Mouse (Mus musculus) kidney, adult 2 months (tissue): ENCODE data around the gene Cfap61.

Source experiments
- CTCF ChIP-seq: fragments of 200-500 bp; conservative IDR thresholded peaks from 2 replicates; pipeline ENCODE4 v1.5.1; 2011; ENCODE audit warnings: low read depth, mild to moderate bottlenecking, control low read depth, low read length, moderate library complexity, mixed read lengths; ENCODE audit not compliant: insufficient read depth, insufficient read length
- POLR2A ChIP-seq: fragments of 200-500 bp; IDR thresholded peaks from one replicate; pipeline ENCODE4 v1.6.1; 2011; ENCODE audit warnings: low read depth, low read length, control low read depth

- TF ChIP-seq CTCF: no peak
- TF ChIP-seq POLR2A: no peak
Observed at GRCm38 (mm10) chr2:146221076-146221928, 286.7 kb downstream of the Cfap61 start, which contains the start of gene Insm1.
